Mouse (Mus musculus) heart, embryonic 14.5 days (tissue): ENCODE measurements around the gene Kcnj13. TPM values are rescaled to one million over a fixed set of nuclear protein-coding genes. Genes with fewer than 3 reads are reported as not detected.

Experiments
- ATAC-seq: fragments of 200-750 bp; cut with Nextera tagmentation; 2 replicates; pipeline ENCODE4 v1.8.0; 2017; ENCODE audit warnings: low read depth, moderate TSS enrichment; ENCODE audit not compliant: insufficient number of reproducible peaks, insufficient read depth, low FRiP score
- H3K27ac ChIP-seq, 2 experiments: fragments of 200-500 bp in 1 of 2; fragments of 300-500 bp in 1 of 2; sonication (generic) in 1 of 2; replicated peaks in 1 of 2; 2 replicates each; pipeline ENCODE4 v1.5.1; 2012 to 2014; ENCODE audit warnings: low read depth in 2 of 2, low read length in 2 of 2, control low read depth in 1 of 2, mild to moderate bottlenecking in 1 of 2, mixed read lengths in 1 of 2; ENCODE audit not compliant: control insufficient read depth in 1 of 2, insufficient read depth in 1 of 2
- H3K27me3 ChIP-seq: fragments of 300-500 bp; sonication (generic); 2 replicates; pipeline ENCODE4 v1.6.1; 2014; ENCODE audit warnings: mild to moderate bottlenecking, low read length, control low read depth; ENCODE audit not compliant: control insufficient read depth, insufficient read depth
- H3K36me3 ChIP-seq: fragments of 300-500 bp; sonication (generic); 2 replicates; pipeline ENCODE4 v1.6.1; 2014; ENCODE audit warnings: mild to moderate bottlenecking, control low read depth, low read length, mixed read lengths; ENCODE audit not compliant: control insufficient read depth, insufficient read depth
- H3K4me1 ChIP-seq, 2 experiments: fragments of 200-500 bp in 1 of 2; fragments of 300-500 bp in 1 of 2; sonication (generic) in 1 of 2; 2 replicates each; pipeline ENCODE4 v1.6.1; 2012 to 2014; ENCODE audit warnings: low read length in 2 of 2, control low read depth in 1 of 2, mixed read lengths in 1 of 2; ENCODE audit not compliant: control insufficient read depth in 2 of 2, insufficient read depth in 2 of 2
- H3K4me2 ChIP-seq: fragments of 300-500 bp; sonication (generic); 2 replicates; pipeline ENCODE4 v1.6.1; 2014; ENCODE audit warnings: mild to moderate bottlenecking, low read length
- H3K4me3 ChIP-seq, 2 experiments: fragments of 200-500 bp in 1 of 2; fragments of 300-500 bp in 1 of 2; sonication (generic) in 1 of 2; 2 replicates each; pipeline ENCODE4 v1.5.1; 2012 to 2014; ENCODE audit warnings: low read length in 2 of 2, mild to moderate bottlenecking in 2 of 2, control low read depth in 1 of 2, low read depth in 1 of 2, moderate library complexity in 1 of 2; ENCODE audit not compliant: control insufficient read depth in 1 of 2, insufficient read depth in 1 of 2
- H3K9ac ChIP-seq: fragments of 300-500 bp; sonication (generic); 2 replicates; pipeline ENCODE4 v1.6.1; 2014; ENCODE audit warnings: mild to moderate bottlenecking, low read length
- H3K9me3 ChIP-seq: fragments of 300-500 bp; sonication (generic); 2 replicates; pipeline ENCODE4 v1.6.1; 2016; ENCODE audit warnings: low read length, control low read depth; ENCODE audit not compliant: control insufficient read depth
- WGBS: fragments of 180-500 bp; shearing (Covaris S2); extraction: QIAGEN DNeasy Blood & Tissue Kit; methylation state at CpG from one replicate; pipeline ENCODE4 v1.1.7; 2014; 5-methylcytosine and 5-hydroxymethylcytosine counted together
- polyA plus RNA-seq: library from polyadenylated mRNA; unstranded; fragments of >200 nt; fragmentation: Nextera tagmentation; extraction: Ambion mirVana; gene quantifications from 2 replicates; pipeline ENCODE4 v1.2.1, GENCODE M21; 2014

The Kcnj13 gene
- polyA plus RNA-seq, 1 experiment from 2014 or later, result 0.36 TPM

- H3K36me3 ChIP-seq, result peaks cover 40% of the 10 kb centered on the region
- no peak overlapping the region for H3K4me3 ChIP-seq
- H3K4me1 ChIP-seq, result peaks cover 2 to 8% of the 10 kb centered on the region in 2 experiments
- no peak overlapping the region for H3K27ac ChIP-seq
- no peak overlapping the region for H3K4me2 ChIP-seq
- WGBS, result 77% methylated on average over 3 of the region's 3 CpGs
- no peak for ATAC-seq
- H3K9ac ChIP-seq, result no peak overlapping the region
- no peaks in the 10 kb centered on the region for H3K27me3 ChIP-seq
- no peaks in the 10 kb centered on the region for H3K9me3 ChIP-seq
Observed at GRCm38 (mm10) chr1:87393444-87394195, 909 bp downstream of the Kcnj13 start.

- 64% methylated on average over 9 of the region's 9 CpGs for WGBS
- Histone ChIP-seq H3K9me3 (no peaks in the 10 kb centered on the region), H3K4me3 (no peak overlapping the region), H3K9ac (no peak overlapping the region), H3K4me1 (no peaks in the 10 kb centered on the region), H3K27ac (no peak overlapping the region), H3K36me3 (peaks cover 44% of the 10 kb centered on the region), H3K27me3 (no peaks in the 10 kb centered on the region), H3K4me2 (no peak overlapping the region)
- ATAC-seq, result no peak
Observed at GRCm38 (mm10) chr1:87386436-87387092, 8.0 kb downstream of the Kcnj13 start.

- 96% methylated on average over 3 of the region's 3 CpGs for WGBS
- no peak overlapping the region for H3K27ac ChIP-seq
- H3K9ac ChIP-seq, result no peak overlapping the region
- H3K9me3 ChIP-seq, result no peaks in the 10 kb centered on the region
- no peak overlapping the region for H3K4me2 ChIP-seq
- no peaks in the 10 kb centered on the region for H3K4me1 ChIP-seq
- H3K27me3 ChIP-seq, result no peaks in the 10 kb centered on the region
- H3K36me3 ChIP-seq, result peaks cover 30% of the 10 kb centered on the region
- ATAC-seq, result no peak
- H3K4me3 ChIP-seq, result no peak overlapping the region
Observed at GRCm38 (mm10) chr1:87381152-87381551, 13.4 kb downstream of the Kcnj13 start.

- Histone ChIP-seq H3K27ac (no peak overlapping the region), H3K4me1 (no peaks in the 10 kb centered on the region), H3K9me3 (no peaks in the 10 kb centered on the region), H3K4me3 (no peak overlapping the region), H3K4me2 (no peak overlapping the region), H3K36me3 (peaks cover 33% of the 10 kb centered on the region), H3K27me3 (no peaks in the 10 kb centered on the region), H3K9ac (no peak overlapping the region)
- ATAC-seq, result no peak
- WGBS, result 93% methylated on average over 1 of the region's 1 CpGs
Observed at GRCm38 (mm10) chr1:87379919-87380318, 14.6 kb downstream of the Kcnj13 start.

- Histone ChIP-seq H3K27me3 (no peaks in the 10 kb centered on the region), H3K36me3 (peaks cover 43% of the 10 kb centered on the region), H3K9me3 (no peaks in the 10 kb centered on the region), H3K4me3 (no peak overlapping the region), H3K4me1 (no peaks in the 10 kb centered on the region), H3K4me2 (no peak overlapping the region), H3K9ac (no peak overlapping the region), H3K27ac (no peak overlapping the region)
- 90% methylated on average over 3 of the region's 3 CpGs for WGBS
- no peak for ATAC-seq
Observed at GRCm38 (mm10) chr1:87378024-87378560, 16.4 kb downstream of the Kcnj13 start.

GRCm38 (mm10) chr1:87360276-87360675 is 34.3 kb downstream of the Kcnj13 start:
- ATAC-seq, result no peak
- WGBS, result 84% methylated on average over 1 of the region's 1 CpGs

GRCm38 (mm10) chr1:87350576-87350975 is 44.0 kb downstream of the Kcnj13 start:
- Histone ChIP-seq H3K36me3 (peaks cover 20% of the 10 kb centered on the region), H3K4me2 (no peak overlapping the region), H3K27ac (no peak overlapping the region), H3K4me1 (no peaks in the 10 kb centered on the region), H3K9me3 (no peaks in the 10 kb centered on the region), H3K27me3 (no peaks in the 10 kb centered on the region), H3K4me3 (no peak overlapping the region), H3K9ac (no peak overlapping the region)
- ATAC-seq, result no peak
- WGBS, result 70% methylated on average over 2 of the region's 2 CpGs

More at GRCm38 (mm10) chr1:87360276-87360675, 34.3 kb downstream of the Kcnj13 start:
- no peaks in the 10 kb centered on the region for H3K9me3 ChIP-seq
- H3K27me3 ChIP-seq, result no peaks in the 10 kb centered on the region
- H3K4me2 ChIP-seq, result no peak overlapping the region
- H3K4me3 ChIP-seq, result no peak overlapping the region
- H3K27ac ChIP-seq, result no peak overlapping the region
- peaks cover 20% of the 10 kb centered on the region for H3K36me3 ChIP-seq
- no peak overlapping the region for H3K9ac ChIP-seq
- H3K4me1 ChIP-seq, result no peaks in the 10 kb centered on the region
